Mouse (Mus musculus) kidney, postnatal 36 days (tissue): ENCODE results near the gene Gm6034.
"Not testable (repeated sequence)": the region's sequence is repeated elsewhere in the genome, so short reads cannot be mapped to it uniquely, and the experiment has no call there.

Experiments used
- DNase-seq, 2 experiments: peaks; one replicate each; pipeline ENCODE4 v3.0.0; 2021 to 2022; ENCODE audit warnings: mixed read lengths in 2 of 2

Gm6034 gene

DNA sequence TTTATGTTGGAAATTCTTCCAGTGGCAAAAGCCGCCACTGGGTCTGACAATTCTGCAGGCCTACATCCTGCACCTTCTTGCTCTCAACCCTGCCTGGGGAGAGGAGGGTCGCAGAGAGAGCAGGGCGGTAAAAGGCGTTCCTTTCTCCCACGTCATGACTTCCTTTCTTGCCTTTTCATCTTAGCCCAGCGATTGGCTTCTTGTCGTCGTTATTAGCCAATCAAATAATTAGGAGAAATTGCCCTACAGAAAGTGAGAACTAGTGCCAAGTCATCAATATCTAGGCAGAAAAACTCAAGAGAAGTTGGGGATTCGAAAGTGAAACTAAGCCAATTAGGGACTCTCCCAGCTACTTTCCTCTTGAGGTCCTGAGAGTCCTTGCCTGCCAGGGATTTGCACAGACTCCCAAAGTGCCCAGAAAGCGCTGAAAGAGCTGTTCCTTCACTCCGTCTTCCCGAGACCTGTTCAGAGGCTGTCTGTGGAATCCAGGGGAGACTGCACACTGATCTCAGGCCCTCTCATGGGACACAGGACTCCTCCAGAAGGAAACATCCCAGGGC lies at the start of gene Gm6034, which contains the start of gene H2-T22:
Gene Gm6034, plus strand, starts transcription at position 352 of the 560 bp plus-strand sequence.
Gene H2-T22, minus strand, starts transcription at position 138 of the 560 bp plus-strand sequence.
- DNase-seq, result peak; percentile 77 to 95

GRCm38 (mm10) chr17:35993675-35994074 lies 49.1 kb upstream of the Gm6034 start:
- peak; percentile 69 to 86 for DNase-seq

DNA sequence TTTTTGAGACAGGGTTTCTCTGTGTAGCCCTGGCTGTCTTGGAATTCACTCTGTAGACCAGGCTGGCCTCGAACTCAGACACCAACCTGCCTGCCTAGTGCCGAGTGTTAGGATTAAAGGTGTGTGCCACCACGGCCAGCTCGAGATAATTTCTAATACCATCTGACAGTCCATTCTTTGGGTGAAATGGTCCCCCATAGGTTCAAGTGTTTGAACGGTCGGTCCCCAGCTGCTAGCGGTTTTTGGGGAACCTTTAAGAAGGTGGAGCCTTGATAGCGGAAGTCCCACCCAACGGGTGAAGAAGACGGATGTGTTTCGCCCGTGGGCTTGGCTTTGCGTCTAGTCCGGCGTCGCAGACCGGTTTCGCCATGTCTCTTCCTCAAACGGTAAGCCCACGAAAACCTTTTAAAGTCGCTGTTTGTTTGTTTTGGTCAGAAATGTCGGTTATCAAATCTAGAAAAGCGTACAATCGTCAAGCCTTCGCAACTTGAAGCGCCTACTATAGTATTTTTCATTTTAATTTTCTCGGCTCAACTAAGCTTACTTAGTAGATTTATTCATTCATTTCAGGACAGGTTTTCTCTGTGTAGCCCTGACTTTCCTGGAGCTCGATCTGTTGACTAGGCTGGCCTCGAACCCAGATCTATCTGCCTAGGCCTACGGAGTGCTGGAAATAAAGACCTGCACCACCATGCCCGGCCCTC lies 48.4 kb upstream of the Gm6034 start:
- DNase-seq, result peak; percentile 89 to 90

DNA sequence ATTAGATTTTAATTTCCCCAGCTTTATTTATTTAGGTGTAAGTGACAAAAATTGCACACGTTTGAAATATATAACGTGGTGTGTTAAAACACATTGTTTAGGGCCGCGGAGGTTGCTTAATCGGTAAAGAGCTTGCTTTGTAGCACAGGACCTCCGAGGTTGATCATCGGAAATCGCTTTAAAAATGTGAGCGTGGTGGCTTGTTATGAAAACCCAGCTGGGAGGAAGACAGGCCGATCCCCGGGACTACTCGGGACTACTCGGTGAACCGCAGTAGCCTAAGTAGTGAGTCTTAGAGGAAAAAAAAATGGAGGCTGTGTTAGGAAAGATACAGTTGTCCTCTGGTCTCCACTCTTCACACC lies 47.9 kb upstream of the Gm6034 start:
- DNase-seq, result no peak

DNA sequence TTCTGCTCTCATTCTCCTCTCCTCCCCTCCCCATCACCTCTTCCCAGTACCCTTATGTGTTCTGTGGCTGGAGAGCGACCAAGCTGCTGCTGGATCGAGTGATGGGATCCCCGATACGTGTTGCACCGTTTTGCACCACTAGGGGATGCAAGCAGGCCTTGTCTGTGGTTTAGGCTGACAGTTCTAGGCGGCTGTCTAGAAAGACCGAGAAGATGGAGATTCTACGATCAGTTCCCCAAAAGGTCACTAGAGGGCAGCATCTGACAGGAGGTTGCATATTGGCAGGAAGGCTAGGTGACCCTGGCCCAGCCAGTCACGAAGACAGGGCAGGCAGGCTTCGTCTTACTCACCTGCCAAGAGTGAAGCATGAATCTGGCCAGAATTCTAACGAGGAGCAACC lies 45.8 kb upstream of the Gm6034 start:
- DNase-seq, result peak; percentile 97 to 98

DNA sequence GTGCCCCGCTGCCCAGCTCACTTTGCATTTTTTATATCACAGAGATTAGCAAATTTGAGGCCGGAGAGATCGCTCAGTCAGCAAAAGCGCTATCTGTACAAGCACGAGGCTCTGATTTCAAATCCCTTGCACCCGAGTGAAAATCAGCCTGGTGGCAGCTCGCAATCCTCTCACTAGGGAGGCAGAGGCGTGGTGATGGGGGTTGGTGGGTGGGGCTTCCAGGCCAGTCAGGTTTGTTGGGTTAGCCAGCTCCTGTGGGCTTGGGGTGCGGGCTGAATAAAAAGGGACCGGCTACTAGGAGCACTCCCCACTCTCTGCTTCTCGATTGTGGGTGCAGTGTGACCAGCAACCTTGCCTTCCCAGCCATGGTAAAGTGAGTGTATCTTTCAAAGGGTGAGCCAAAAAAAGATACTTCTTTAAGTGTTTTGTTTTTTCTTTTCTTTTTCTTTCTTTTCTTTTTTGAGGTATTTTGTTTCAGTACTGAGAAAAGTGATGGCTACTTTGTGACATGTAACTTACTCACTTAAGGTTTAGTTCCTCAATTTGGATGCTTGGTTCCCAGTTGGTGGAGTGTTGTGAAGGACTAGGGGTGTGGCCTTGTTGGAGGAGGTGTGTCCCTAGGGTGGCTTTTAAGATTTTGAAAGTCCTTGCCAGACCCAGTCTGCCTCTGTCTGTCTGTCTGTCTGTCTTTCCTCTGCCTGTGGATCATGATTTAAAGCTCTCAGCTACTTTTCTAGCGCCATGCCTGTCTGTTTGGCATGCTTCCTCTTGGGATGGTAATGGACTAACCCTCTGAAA lies 44.8 kb upstream of the Gm6034 start:
- DNase-seq, result peak in 1 of 2 experiments; percentile 53

DNA sequence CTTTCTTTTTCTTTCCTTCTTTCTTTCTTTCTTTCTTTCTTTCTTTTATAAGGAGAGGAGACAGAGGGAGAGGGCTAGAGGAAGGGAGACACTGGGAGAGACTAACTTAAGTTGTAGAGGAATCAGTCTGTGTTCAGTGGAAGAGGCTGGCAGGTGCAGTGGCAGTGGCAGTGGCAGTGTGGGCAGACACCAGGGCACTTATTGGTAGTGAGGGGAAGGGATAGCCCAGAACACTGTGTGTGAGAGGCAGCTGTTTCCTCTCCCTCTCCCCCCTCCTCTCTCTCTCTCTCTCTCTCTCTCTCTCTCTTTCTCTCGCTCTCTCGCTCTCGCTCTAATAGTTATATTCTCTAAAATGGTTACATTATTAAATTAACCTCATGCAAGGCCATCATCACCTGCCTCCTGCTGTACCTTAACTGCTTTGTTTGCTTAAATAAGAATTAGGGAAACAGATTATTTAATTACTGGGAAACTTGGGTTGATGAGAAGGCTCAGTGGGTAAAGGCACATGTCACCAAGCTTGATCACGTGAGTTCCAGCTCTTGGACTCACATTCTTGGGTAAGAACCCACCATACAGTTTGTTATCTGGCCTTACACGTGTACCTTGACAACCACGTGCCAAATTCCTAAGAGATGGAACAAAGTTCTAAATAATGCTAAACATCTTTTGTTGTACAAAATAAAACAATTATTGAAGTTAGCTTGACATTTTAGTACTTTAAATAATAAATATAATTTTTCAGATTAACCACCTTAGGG lies 44.0 kb upstream of the Gm6034 start:
- DNase-seq, result no peak

DNA sequence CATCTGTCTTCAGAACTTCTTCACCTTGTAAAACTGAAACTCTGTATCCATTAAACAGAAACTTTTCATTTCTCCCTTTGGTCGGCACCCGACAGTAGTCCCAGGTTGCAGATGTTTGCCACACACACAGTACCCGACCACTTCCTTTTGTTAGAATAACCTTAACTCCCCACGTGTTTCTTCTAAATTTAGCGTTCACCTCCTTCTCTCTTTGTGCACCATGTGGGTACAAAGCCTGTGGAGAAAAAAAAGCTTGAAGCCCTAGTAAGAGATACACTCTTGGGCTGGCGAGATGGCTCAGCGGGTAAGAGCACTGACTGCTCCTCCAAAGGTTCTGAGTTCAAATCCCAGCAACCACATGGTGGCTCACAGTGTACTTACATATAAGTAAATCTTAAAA lies 43.4 kb upstream of the Gm6034 start:
- DNase-seq, result no peak

GRCm38 (mm10) chr17:36000349-36000748 lies 42.4 kb upstream of the Gm6034 start:
- no peak for DNase-seq

- DNase-seq, result no peak
Measured at GRCm38 (mm10) chr17:36001121-36001897, 41.5 kb upstream of the Gm6034 start.

DNA sequence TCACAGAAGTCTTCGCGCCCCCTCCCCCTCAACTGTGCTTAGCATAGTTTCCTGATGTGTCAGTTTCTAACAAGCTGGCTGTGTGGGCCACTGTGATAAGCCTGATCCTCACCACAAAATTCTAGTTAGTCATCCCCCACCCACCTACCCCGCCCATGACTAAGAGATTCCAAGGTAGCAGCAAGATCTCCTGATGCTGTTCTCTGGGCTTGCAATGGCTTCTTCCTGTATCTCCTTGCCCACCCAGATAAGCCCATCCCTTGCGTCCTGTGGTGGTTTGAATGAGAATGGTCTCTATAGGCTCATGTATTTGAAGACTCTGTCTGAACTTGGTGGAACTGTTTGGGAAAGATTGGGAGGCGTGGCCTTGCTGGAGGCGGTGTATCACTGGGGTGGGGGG lies 40.8 kb upstream of the Gm6034 start:
- DNase-seq, result no peak

GRCm38 (mm10) chr17:36003331-36003730 lies 39.4 kb upstream of the Gm6034 start:
- no peak for DNase-seq

GRCm38 (mm10) chr17:36004409-36004808 lies 38.4 kb upstream of the Gm6034 start:
- DNase-seq, result not testable (repeated sequence)

GRCm38 (mm10) chr17:36014977-36015376 lies 27.8 kb upstream of the Gm6034 start:
- no peak for DNase-seq

DNA sequence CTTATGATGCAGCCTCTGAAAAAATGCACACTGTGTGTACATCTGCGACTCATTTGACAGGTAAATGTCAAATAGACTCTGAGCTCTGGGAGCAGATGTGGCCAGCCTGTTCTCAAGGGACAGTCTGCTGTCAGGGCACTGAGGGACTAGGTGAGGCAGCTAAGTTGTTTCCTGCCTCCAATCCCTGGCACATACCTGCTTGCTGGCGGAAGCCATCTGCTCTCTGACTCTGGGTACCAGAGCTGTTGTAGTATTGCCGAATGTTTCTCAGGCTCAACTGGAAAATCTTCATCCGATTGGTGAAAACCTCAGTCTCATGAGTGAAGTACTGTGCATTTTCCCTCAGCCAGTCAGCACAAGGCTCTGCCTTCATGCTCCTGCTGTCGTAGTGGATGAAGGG lies 25.7 kb upstream of the Gm6034 start:
- DNase-seq, result no peak

GRCm38 (mm10) chr17:36018979-36019378 lies 23.8 kb upstream of the Gm6034 start:
- peak; percentile 62 to 78 for DNase-seq

GRCm38 (mm10) chr17:36019519-36019918 lies 23.2 kb upstream of the Gm6034 start:
- no peak for DNase-seq

DNA sequence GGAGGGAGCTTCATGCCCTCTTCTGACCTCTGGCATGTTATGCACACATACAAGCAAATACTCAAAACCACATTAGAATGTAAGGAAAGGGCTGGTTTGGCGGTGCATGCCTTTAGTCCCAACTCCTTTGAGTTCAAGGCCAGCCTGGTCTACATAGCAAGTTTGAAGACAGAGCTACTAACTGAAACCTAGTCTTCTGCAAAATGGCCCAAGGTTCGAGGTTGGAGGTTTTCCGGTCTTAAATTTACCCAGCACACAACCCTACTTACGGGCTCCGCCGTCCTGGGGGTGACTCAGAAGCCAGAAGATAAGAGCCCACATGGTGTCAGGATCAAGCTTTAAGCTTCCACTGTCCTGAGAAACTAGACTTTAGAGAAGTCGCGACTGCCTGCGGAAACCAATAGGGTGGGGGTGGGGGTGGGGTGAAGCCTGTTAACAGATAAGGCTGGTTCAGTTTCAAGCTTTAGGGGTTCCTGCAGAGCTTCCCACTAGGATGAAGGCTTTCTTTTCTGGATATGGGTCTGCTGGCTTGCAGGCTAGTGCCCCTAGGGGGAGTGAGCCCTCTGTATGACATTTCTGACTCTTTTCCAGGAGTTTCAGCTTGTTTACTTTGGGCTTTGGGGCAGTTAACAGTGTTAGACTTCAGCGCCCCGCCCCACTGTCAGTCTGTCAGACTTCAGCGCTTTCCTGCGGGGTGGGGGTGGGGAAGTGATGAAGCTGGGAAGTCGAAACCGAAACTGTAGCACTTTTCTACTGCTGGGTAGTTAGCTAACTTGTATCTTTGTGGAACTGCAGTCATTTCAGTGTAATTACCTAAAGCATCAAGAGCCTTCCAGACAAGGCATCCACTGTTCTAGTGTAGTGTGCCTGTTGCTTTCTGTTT lies 22.3 kb upstream of the Gm6034 start, which contains the start of gene H2-T24:
Gene H2-T24, minus strand, starts transcription at position 370 of the 883 bp plus-strand sequence.
- peak; percentile 89 for DNase-seq

DNA sequence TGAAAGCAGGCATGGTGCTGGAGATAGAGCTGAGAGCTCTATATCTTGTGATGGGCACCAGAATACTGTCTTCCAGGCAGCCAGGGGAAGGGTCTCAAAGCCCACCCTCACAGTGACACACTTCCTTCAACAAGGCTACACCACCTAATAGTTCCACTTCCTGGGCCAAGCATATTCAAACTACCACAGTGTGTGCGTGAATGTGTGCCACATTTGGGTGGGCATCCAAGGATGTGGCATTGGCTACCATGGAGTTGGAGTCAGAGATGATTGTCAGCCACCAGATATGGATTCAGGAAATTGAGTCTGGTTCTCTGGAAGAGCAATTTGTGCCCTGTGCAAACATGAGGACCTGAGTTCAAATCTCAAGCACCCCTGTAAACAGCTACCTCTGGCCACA lies 21.5 kb upstream of the Gm6034 start:
- no peak for DNase-seq

- no peak for DNase-seq
Measured at GRCm38 (mm10) chr17:36022098-36022497, 20.7 kb upstream of the Gm6034 start.

GRCm38 (mm10) chr17:36022922-36023321 lies 19.8 kb upstream of the Gm6034 start:
- DNase-seq, result no peak
